Mouse (Mus musculus) thymus, postnatal 4 days (tissue): ENCODE results near the gene Sh3d19.
"Not testable (repeated sequence)": the region's sequence is repeated elsewhere in the genome, so short reads cannot be mapped to it uniquely, and the experiment has no call there.

ENCODE experiments used
- DNase-seq: peaks from one replicate; pipeline ENCODE4 v3.0.0; 2021

Gene Sh3d19

DNA sequence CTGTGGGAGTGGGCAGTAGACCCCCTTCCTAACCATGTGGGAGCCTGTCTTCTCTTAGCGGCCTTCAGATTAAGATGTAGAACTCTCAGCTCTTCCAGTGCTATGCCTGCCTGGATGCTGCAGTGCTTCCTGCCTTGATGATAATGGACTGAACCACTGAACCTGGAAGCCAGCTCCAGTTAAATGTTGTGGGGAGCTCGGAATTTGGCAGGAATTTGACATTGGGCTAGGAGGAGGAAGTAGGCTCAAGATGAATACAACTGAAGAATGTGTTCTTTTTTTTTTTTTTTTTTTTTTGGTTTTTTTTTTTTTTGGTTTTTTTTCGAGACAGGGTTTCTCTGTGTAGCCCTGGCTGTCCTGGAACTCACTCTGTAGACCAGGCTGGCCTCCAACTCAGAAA is 10.9 kb downstream of the Sh3d19 start:
- DNase-seq = not testable (repeated sequence)

DNA sequence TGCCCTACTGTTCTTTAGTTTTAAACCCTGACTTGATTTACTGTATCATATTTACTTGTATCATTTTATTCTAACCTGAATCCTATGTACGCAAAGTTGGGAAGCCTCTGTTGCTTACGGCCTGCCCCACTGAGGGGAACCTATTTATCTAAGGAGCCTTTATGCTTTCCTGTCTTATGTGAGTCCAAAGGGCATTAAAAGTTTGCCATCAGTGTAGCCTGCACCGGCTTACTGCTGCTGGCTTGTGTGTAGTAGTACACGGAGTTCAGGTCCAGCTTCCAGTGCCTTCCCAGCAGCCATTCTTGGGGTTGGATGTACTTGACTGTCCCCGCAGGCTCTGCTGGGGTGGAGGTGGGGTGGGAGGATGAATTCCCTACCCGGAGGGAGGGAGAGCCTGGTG is 13.6 kb downstream of the Sh3d19 start:
- no peak for DNase-seq

DNA sequence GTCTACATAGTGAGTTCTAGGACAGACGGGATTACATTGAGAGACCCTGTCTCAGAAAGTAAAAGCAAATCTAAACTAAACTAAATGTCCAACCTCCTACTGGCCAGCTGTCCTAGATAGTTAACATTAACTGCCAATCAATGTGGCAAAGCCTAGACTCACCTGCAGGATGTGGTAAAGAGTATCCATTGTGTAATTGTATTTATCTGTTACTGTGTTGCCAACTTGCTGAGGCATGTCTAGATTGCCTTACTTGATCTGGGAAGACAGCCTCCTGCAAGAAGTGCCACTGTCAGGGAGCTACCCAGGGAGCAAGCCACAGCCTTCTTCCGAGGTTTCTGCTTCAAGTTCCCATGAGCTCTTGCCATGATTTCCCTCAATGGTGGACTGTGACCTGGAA is 16.3 kb downstream of the Sh3d19 start:
- no peak for DNase-seq

DNA sequence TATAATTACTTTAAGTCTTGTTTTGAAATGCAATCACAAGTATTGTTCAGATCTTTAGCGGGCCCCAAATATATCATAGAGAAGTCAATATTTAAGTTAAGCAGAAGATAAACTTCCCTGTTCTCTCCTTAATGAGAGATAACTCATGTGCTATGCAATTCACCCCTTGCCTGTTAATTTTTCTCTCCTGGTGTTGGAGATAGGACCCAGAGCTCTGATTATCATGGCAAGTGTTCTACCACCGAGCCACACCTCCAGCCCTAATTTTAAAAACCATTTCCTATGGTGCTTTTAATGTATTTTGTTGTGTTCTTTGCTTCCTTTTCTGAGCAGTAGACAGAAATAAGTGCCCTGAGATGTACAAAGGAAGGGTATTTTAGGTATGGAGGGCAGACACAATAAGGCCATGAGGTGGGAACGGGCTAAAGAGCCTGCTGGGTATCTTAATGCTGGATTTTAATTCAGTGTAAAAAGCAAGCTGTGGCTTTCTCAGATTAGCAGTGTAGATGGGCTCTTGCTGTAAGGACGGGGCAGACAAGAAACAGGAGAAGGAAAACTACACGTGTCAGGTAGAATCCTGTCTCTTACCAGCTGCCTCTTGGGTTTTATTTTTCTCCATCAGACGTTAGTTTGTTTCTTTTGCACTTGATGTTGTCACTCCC is 20.4 kb downstream of the Sh3d19 start:
- no peak for DNase-seq

DNA sequence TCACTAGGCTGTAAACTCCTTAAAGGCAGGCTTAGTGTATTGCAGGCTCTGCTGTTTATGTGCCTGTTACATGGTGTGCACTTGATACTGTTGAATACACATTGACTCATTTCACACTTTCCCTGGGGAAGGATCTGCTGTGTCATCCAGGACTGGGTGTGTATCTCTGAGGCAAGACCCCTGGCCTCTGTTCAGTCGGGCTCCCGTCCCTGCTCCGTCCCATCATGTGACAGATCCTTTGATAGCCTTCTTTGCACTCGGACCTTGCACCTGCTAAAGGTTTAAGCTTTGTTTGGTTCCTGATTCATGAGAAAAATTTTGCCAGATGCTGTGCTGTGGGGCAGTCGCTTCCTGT is 20.9 kb downstream of the Sh3d19 start:
- no peak for DNase-seq

DNA sequence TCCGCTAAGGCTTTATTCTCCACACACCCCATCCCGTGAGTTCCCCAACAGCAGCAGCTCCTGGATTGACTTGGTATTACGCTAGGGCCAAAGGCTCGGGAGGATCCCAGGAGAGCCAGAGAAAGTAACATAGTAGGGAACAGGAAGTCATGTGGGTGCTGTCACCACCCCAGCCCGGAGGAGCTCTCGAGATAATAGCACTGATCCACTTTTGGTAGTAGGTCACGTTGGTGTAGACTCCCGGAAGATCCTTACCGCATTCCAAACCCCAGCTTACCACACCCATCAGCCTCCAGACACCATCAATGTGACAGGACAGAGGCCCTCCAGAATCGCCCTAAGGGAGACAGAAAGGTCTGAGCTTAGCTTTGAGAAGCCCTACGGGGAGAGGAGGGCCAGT is 22.8 kb downstream of the Sh3d19 start:
- no peak for DNase-seq

DNA sequence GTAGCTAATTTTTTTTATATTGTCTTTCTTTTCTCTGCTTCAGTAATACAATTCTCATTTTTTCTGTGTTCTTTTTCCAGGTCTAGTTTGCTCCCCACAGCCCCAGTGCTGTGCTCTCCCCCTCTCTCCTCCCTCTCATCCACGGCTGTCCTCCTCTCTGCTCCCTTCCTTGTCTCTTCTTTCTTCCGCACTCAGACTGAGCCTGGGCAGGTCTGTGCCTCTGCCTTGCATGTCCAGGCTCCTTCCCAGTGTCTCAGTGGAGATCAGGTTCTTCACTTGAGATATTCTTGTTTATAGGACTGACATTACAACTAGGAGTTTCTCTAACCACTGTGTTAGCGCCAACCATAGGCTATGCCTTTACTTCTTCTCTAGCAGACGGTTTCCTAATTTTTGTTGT is 23.7 kb downstream of the Sh3d19 start:
- no peak for DNase-seq

DNA sequence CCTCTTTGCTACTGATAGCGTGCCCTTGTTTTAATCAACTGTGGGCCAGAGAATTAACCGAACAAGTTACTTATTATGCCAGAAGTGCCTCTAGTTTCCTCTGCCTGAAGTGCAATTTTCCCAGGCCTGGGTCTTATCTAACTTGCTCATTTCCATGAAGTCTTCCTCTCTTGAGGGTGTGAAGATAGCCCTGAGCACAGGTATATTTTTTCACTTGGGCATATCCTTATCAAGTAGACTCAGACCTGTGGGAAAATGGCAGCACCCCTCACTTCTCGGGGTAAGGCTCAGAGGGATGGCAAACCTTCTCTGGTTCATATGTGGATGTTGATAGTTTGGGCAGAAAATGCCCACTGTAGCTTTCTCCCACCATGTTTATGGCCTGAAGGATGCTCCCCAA is 30.4 kb downstream of the Sh3d19 start:
- no peak for DNase-seq

DNA sequence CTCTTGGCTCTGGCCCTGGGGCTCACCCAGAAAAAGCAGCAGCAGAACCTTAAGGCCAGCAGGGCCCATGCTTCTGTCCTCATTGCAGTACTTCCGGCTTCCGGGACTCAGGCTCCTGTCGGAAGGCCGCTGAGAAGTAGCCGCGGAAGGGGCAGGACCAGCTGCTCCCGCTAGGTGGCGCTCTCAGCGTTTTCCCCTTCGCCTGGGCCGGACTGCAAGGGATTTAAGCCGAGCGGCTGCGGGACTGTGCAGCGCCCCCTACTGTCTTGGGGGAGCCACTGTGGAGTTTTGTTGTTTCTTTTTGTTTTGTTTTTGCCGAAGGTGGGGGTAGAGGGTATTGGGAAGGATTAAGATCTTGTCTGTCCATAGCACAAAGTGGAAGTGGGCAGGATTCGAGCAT is 31.5 kb downstream of the Sh3d19 start, which contains the start of gene Prss48:
Gene Prss48, minus strand, starts transcription at position 69 of the 400 bp plus-strand sequence.
- DNase-seq = peak; percentile 30

DNA sequence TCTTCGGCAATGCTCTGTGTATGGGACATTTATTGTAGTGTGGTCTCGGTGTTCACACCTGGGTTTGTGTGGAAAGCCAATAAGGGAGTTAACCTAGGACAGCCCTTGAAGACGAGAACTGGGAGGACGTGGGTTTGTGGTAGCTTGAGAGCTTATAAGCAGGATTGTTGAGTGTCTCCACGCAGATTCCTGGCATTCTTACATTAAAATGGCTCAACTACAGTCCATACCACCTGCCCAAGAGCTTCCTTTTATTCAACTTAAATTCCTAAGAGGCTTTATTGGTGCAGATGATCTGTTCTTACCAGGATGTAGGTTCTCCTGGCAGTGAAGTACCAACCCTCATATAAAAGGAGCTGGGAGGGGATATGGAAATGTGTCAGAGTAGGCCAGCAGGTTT is 32.0 kb downstream of the Sh3d19 start:
- DNase-seq = no peak

DNA sequence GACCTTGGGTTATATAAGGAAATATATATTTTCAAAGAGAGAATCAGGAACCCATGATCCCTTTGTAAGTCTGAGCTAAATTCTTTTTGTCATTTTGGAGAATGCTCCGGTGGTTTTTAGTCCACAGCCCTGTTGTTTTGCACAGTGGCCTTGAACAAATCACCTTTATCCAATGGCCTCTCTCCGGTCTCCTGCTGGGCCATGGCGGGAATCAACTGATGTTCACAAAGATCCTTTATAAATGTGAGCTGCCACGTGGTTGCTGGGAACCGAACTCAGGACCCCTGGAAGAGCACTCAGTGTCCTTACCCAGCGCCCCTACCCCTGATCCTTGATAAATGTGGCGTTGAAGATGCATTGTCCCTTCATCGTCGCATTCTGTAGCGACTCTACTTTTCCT is 33.8 kb downstream of the Sh3d19 start:
- no peak for DNase-seq

DNA sequence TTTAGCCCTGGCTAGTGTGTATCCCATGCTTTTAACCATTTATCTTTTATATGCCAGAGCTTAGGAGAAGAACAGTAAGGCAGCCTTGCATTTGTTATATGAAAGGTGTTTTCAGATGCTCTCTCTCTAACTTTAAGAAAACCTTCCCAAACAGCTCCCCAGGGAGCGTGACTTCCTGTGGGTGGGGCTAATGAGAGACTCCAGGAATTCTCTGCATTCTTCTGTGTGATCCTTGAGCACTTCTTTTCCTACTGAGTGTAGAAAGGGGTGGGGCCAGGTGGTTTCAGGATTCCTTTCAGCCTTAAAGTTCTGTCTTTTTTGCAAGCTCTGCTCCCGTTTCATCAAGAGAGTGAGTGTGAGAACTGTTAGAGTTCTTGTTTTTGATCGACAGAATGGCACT is 39.7 kb downstream of the Sh3d19 start:
- DNase-seq = no peak

DNA sequence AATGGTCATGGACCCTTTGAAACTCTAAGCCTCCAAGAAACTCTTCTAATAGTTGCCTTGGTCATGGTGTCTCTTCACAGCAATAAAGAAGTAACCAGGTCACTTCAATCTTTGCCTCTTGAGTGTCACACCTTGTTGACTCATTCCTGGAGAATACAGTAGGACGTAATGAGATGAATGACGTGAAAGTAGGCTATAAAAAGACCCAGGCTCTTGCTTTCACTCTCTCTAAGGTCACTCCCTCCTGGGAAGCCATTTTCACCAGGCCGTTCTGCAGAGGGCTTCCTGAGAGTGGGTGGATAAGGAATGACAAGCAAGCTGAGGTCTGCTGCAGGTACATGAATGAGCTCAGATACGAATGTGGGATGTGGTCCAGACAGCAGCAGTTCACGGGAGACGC is 40.5 kb downstream of the Sh3d19 start:
- no peak for DNase-seq

DNA sequence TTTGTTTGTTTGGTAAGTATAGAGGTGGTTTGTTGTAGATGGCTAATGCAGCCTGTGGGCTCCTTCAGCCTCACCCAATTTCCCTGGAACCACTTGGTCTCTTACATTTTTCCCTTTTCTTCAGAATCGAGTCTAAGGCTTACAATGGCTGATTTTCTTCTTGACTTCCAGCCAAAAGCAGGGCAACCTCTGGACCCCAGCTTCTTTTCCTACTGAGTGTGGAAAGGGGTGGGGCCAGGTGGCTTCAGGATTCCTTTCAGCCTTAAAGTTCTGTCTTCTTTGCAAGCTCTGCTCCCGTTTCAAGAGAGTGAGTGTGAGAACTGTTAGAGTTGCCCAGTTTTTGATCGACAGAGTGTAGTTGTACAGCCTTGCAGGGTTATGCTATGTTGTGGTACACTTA is 40.9 kb downstream of the Sh3d19 start:
- DNase-seq = no peak

DNA sequence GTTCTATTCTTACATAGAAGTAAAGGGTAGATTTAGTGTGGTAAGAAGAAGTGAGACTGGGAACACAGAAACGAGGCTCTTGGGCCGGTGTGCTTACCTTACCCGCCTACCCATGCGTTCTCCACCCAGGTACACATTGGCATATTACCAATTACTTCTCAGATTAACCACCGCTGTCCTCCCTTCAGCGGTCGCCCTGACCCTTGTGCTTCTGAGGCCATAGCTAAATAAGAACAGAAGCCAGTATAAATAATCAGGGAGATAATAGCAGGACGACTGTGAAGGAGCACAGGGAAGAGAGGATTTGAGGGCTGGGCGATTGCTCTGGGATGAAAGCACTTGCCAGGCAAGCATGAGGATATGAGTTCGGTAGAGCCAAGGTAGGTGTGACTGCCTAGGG is 42.9 kb downstream of the Sh3d19 start:
- no peak for DNase-seq

DNA sequence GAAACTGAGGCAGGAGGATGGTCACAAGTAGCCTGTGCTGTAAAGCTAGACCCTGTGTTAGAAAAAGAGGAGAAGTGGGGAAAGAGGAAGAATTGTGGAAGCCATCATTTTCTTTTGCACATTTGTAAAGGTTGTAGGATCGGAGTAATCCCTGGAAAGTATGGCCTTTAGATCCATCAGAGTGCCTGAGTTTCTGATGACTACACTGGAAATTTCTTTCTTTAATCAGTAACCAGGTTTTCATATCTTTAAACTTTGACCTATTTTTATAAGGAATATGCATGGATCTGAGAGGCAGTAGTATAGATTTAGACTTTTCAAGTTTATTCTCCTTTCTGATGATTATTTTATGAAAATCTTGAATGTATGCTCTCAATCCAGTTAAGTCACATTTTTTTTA is 46.1 kb downstream of the Sh3d19 start:
- no peak for DNase-seq

DNA sequence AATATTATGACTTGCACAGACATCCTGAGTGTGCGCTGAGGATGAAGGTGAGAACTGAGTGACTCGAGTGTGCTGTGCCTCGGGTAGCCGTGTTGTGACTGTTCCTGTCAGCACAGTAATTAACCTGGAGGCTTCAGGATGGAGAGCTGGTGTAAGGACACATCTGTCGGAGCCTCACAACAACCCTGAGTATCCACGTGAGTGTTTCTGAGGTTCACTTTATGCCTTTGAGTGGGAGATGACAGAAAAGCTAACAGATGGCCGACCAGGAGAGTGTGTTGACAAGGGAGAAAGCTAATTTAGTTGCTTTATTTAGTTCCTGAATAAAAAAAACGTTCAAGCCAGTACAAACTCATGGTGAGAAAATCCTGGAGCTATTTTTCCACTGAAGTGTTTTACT is 46.6 kb downstream of the Sh3d19 start:
- no peak for DNase-seq

DNA sequence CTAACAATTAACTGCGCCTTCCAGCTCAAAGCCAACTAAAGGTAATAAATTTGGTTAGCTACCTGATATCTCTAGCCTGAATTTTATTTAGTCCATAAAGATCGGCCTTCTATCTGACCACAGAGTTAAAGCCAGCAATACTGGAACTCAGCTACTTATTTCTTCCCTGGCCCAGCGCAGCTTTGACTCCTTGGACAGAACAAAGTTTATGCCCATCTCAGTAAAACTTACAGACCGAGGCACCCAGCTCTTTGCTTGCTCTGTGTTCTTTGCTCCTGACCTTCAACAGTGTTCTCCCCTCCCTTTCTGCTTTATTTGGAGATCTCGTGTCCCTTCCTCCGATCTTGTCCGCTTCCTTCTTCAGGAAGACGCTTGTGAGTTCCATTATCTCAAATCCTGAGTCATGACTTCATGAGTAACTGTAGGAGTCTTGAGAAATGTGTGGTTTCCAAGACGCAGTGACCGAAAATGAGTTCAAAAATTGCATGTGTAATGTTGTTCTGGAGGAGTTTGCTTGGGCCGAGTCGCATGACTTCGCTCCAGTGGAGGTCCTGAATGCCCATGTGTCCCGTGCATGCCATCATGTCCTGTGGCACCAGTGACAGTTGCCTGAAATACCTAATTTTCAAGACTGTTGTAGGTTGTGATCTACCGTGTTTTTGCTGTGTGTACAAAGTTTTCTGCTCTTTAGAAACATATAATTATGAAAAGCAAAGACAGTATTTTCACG is 50.2 kb downstream of the Sh3d19 start:
- DNase-seq = no peak

DNA sequence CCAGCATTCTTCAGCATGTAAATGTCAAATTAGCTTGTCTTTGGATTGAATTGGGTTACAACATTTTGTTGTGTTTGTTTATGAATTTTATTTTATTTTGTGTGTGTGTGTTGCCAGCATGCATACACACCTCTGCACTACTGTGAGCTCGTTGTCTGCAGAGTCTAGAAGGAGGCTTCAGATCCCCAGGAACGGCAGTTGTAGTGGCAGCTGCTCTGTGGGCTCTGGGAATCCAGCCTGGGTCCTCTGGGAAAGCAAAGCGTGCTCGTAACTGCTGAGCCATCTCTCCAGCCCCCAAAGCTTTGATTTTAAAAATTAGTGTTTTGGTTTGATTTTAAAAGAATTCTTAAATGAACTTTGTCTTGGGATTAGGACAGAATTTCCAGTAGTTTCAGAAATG is 50.7 kb downstream of the Sh3d19 start:
- no peak for DNase-seq

DNA sequence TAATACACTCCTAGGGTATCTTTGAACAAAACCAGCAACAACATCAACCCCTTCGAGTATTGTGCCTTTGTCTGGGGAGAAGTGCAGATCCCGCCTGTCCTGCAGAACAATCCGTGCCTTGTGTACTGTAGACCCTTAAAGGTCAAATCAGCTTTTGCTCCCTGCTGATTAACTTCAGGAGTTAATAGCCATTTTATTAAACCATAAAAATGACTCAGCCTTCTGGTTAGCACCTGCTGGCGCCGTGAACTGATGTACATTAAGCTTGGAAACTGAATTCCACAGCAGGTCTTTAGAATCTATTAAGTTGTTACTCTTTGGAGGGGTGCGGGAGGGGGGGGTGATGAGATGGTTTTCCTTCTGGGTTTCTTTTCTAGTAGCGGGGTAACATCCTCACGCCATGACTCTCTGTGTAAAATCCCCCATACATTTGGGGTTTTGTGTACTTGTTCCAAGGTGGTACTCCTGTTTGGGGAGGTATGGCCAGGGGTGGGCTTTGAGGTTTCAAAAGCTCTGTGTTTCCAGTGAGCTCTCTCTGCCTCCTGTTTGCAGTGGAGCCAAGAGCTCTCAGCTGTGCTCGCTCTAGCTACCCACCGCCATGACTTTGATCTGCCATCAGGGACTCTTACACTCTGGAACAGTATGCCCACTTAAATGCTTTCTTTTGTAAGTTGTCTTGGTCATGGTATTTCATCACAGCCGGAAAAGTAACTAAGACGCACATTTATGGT is 53.3 kb downstream of the Sh3d19 start:
- DNase-seq = no peak

DNA sequence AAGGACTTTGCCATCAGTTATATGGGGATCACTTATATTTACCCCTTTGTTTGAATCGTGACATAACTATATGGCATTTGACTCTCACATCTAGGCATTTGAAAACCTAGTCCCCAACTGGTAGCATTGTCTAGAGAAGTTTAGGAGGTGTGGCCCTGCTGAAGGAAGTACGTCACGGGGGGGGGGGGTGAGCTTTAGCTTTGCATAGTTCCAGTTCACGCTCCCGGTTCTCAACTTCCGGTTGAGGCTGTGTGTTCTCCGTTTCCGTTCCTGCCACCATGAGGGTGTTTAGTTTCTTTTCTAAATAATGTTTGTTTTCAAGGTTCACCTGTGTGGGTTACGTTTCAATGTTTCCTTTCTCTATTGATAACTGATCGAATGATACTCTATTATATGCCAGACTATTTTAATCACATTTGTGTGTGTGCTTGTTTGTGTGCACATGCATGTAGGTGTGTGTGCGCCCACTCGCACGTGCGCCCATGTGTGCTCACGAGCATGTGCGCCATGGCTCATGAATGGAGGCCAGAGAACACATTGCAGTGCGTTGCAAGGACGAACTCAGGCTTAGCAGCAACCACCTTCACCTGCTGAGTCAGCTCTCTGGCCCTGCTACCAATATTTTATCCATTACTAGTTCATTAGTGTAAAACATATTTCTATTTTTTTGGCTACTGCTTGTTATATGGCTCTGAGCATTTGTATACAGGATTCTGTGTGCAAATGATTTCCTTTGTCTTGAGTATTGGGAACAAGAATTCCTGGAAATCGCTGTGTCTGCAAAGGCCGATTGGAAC is 54.6 kb downstream of the Sh3d19 start:
- no peak for DNase-seq

DNA sequence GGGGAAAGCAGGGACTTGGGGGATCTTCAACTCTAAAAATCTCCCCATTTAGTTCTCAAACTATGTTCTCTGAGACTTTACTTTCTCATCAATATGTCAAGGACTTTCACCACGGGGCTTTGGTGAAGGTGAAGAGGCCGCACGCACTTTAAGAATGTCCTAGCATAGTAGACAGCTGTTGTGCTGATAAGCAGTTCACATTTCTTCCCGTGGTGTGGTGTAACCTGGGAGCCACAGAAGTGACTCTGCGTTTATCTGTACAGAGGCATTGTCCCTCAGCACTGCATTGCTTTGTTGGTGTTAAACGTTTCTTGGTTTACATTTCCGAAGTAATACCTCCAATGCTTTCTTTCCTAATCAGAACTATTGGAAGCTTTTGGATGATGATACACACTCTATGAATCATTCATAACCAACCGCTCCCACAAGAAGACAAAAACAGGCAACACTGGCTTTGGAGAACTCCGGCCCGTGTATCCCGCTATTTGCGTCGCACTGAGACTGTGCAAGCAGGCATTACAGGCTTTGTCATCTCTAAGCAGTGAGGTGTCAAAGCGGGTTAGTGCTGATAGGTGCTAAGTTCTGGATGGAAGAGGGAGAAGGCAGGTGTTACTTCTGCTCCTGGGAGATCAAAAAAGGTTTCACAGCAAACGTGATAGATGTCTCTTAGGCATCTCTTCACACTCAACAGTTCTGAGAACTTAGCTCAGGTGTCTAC is 57.9 kb downstream of the Sh3d19 start:
- DNase-seq = no peak

DNA sequence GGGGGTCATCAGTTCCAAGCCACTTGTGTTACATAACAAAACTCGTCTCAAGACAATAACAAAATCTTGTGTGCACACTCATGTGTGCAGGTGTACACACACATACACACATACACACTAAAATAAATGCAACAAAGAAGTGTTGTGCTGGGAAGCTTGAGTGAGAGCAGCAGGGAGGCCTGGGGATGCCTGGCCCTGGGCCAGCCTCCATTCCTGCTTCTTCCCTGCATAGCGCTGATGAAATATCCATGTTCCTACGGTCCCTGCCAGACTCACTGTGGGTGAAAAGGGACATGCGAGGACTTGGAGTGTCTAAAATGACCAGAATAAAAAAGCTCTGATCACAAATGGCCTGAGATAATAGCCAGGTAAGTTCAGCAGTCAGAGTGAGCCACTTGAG is 59.7 kb downstream of the Sh3d19 start:
- DNase-seq = no peak
